Mouse (Mus musculus): ENCODE measurements around the gene Adam23.
"Not testable (repeated sequence)": the region's sequence is repeated elsewhere in the genome, so short reads cannot be mapped to it uniquely, and the experiment has no call there.

Gene Adam23

GRCm38 (mm10) chr1:63603870-63604500 lies 158.3 kb downstream of the Adam23 start:
- DNase-seq, result no peak

- no peak for DNase-seq
These were observed 163.9 kb downstream of the Adam23 start for GRCm38 (mm10) chr1:63609613-63610012.

GRCm38 (mm10) chr1:63614594-63614993 lies 168.9 kb downstream of the Adam23 start:
- peak; percentile 50 for DNase-seq

GRCm38 (mm10) chr1:63615668-63616067 lies 170.0 kb downstream of the Adam23 start, which contains the start of gene Gm39653:
Gene Gm39653 (plus strand): TSS chr1:63615968.
- no peak for DNase-seq

GRCm38 (mm10) chr1:63628211-63628610 lies 182.5 kb downstream of the Adam23 start:
- no peak for DNase-seq

GRCm38 (mm10) chr1:63630390-63630789 lies 184.7 kb downstream of the Adam23 start:
- DNase-seq, result not testable (repeated sequence)

GRCm38 (mm10) chr1:63639921-63640320 lies 194.2 kb downstream of the Adam23 start:
- no peak for DNase-seq
